Mouse (Mus musculus) cerebellum, adult 11 months (tissue): Measurements from ENCODE around the gene Dlx6.

Source experiments
- DNase-seq: peaks from one replicate; pipeline ENCODE4 v3.0.0; 2022

The Dlx6 gene

GRCm38 (mm10) chr6:6877981-6878840 is 15.1 kb downstream of the Dlx6 start:
- no peak for DNase-seq

DNA sequence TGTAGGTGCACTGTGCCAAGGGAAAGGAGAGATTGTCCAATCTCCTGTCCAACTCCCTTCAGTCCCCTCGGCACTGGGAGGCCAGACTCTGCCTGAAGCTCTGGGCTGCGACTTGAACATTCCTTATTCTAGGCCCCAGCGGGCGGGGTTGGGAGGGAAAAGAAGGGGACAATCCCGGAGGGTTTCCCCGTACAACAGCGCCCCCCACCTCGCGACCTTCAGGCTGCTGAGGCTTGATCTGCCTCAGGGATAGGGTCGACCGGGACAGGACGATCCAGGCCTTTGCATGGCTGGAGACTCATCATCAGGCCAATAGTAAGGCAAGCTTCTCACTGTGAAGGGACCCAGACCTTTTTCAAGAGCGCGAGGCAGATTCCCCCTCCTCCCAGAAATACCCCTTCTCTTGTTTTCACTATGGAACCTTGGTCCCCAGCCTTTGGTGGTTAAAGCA is 15.7 kb downstream of the Dlx6 start:
- no peak for DNase-seq

DNA sequence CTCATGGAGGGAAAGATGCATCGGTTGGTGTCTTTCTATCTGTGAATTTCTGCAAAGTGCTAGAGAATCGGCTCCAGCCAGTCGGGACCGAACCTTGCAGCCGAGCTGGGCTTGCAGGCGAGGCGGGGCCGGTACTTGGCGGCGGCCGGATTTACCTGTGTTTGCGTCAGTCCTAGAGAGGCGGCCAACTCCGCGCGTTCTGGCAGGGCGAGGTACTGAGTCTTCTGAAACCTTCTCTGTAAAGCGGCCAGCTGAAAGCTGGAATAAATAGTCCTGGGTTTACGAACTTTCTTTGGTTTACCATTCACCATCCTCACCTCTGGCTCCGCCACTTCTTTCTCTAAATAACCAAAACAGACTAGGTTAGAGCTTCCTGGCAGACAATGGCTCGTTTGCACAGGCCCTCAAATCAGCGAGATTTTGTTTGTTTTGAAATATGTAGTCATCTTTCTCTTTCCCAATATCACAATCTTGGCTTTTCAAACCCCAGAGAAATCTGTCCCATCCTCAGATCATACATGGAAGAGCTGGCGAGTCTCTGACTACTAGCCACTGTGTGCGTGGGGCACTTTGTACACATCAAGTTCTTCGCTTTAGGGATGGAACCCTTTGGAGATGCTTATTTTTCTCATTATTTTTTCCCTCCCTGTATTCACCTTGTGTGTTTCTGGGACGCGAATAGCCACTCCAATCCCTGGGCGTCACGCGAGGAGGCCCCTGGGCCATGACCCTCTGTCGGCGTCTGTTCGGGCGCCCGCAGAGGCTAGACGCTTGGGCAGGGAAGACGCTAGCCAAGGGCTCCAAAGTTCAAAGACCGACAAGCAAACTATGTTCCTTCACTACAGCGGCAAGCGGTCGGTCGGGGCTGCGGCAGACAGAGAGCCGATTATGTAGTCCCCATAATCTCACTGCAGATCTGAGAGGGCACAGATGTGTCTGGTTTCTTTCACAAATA is 16.5 kb downstream of the Dlx6 start:
- DNase-seq = no peak

- no peak for DNase-seq
These were observed 17.4 kb downstream of the Dlx6 start for GRCm38 (mm10) chr6:6880361-6881114.

- DNase-seq = no peak
These were observed 18.0 kb downstream of the Dlx6 start for GRCm38 (mm10) chr6:6881115-6881637.

DNA sequence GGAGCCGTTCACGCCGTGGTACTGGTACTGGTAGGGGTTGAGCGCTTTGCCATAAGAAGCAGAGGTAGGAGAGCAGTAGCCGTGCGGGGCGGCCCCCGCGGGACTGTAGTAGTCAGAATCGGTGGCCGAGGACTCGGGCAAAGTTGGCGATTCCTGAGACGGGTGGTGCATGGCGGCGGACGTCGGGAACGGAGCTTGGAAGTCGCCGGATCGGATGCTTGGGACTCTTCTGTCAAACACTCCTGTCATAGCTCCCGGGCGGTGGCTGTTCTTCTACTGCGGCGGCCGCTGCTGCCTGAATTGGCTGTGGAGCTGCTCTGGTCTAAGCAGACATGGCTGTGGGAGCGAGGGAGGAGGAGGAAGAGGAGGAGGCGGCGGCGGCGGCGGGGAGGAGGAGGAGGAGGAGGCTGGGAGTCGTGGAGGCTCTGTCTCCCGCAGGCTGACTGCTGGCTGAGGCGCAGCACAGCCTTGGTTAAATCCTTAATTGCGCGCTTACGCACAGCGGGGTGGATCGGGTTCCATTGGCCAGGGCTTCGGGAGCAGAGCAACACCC is 18.6 kb downstream of the Dlx6 start, which contains the start of gene Dlx5:
TSS of gene Dlx5 (minus strand) at position 448 of the 553 bp plus-strand sequence.
- DNase-seq = no peak

DNA sequence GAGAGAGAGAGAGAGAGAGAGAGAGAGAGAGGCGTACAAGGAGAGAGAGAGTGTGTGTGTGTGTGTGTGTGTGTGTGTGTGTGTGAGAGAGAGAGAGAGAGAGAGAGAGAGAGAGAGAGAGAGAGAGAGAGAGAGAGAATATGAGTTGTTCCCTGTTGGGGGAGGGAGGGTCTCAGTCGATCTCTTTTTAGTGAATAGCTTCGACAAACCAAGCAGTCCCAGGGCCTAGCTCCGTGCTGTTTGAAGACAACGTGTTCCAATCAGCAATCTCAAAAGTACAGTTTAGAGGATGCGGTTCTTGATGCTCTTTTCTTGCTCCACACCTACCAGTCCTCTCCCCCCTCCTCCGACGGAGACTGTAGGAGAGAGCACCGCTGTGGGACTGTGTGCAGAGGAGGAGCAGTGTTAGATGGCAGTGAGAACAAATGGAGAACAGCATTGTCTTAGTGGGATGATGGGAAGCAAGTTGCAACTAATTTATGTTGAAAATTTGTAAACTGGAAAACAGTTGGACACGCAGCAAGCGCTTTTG is 19.2 kb downstream of the Dlx6 start:
- no peak for DNase-seq

DNA sequence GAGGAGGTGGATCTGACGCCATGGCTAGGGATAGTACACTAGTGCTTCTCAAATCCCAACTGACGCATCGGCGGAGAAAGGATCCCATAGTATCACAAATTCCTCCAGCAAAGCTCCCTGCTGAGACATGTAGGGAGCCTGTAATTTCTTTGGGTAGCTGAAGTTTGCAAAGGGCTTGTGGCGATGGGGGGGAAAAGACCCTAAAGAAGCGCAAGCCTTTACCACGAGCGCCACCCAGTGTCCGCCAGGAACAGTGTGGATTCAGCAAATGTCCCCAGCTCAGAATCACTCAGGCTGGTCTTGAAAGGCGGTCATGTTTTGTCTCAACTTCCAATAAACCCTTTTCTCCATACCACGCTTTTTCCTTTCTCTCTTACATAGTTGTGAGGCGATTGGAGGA is 21.8 kb downstream of the Dlx6 start:
- DNase-seq = no peak

DNA sequence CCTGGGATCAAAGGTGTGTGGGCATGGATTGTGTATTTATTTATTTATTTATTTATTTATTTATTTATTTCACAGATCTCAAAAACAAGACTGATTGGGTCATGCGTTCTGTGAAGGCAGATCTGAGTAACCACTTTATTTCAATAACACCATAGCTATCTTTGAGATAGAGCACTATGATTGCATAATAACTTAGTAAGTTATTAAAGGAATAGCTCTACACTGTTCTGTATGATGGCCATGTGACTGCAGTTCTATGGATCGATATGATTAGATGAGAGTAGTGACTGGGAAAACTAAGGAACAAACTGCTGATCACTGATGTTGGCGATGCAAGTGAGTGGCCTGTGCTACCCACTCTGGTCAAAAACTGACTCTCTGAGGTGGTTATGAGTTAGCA is 23.1 kb downstream of the Dlx6 start:
- DNase-seq = no peak

DNA sequence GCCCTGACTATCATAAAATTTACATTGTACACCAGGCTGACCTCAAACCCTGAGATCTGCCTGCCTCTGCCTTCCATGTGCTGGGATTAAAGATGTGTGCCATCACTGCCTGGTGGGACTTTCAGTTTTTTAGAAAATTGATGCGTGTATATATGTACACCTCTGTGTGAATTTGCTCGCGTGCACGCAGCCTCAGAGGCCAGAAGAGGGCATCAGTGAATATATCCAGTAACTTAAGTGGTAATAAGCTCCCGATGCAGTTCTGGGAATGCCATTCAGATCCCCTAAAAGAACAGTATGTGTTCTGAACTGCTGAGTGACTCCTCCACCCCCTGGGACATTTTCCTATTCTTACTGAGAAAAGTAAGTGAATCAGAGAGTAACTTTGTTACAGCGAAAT is 26.9 kb downstream of the Dlx6 start:
- no peak for DNase-seq

DNA sequence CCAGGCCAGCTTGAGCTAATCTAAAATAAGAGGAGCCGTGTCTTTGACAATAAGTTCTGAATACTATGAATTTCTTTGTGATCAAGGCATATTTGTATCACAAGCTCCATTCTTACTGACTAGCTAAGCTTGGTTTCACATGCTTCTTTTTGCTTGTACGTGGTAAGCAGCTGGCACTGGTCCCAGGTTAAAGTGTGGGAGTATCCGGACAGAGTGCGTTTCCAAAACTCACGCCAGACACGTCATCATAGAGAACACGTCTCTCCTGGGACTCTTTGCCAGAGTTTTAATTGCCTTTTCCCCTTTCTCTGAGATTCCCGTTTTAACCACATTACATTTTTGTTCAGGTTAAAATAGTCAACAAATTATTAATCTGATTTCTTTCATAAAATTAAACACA is 46.5 kb downstream of the Dlx6 start:
- no peak for DNase-seq

GRCm38 (mm10) chr6:6914304-6914703 is 51.2 kb downstream of the Dlx6 start:
- no peak for DNase-seq

DNA sequence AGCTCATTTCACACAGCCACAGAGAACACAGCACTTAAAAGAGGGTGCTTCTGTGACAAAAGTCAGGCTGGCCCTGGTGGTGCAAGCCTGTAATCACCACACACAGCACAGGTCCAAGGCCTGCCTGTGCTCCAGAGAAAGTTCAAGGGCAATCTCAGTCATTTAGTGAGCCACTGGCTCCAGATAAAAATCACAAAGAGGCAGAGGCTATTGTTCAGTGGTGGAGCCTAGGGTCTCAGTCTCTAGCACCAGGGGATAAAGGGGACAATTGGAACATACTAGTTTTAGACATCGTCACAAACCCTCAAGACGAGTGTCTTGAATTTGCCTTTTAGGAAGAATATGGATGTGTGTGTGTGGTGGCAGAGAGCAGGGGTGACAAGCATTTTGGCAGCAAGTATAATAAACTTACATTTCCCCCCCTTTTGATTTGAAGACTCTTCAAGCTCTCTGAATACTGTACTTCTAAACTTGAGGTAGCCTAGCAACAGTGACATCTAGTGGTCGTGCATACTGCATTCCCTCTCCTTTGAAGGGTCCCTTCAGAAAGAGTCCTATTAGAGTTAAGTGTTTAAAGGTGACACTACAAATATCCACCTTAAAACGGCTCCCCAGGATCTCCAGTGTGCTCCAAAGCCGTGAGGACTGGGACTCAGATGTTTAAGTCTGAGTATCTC is 51.9 kb downstream of the Dlx6 start:
- DNase-seq = peak; percentile 4

DNA sequence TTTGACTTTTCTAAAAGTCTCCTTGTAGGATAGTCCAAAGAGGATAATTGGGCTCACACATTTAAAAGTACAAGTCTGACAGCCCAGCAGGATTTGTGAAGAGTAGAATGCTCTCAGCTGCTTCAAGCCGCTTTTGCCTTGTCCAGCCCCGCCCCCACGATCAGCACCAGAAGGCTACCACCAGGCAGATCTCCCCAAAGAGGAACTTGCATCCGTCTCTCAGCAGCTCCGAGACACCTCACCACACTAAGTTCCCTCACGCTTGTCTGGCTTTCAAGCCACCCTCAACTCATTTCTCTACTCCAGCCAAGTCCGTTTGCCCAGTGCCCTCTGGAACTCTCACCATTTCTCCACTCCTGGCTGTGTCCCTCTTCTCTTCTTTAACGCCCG is 52.4 kb downstream of the Dlx6 start:
- DNase-seq = no peak

DNA sequence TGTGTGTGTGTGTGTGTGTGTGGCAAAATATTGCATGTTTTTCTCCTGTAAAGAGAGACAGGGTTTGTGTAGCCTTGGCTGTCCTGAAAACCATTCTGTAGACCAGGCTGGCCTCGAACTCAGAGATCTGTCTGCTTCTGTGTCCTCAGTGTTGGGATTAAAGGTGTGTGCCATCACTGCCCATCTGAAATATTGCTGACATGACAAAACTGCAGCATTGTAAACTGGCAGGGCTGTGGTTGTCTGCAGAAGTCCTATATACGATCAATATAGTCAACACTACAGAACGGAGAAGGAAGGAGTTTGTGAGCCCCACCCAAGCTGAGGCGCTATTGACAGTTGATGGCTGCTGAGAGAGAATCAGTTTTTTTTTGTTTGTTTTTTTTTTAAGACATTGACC is 54.2 kb downstream of the Dlx6 start:
- DNase-seq = no peak
